Mouse (Mus musculus): ENCODE measurements around the gene Thnsl2. TPM values are rescaled to one million over a fixed set of nuclear protein-coding genes. Genes with fewer than 3 reads are reported as not detected.

The Thnsl2 gene
- polyA plus RNA-seq, 1 experiment from 2014 or later = 5.3 TPM

DNA sequence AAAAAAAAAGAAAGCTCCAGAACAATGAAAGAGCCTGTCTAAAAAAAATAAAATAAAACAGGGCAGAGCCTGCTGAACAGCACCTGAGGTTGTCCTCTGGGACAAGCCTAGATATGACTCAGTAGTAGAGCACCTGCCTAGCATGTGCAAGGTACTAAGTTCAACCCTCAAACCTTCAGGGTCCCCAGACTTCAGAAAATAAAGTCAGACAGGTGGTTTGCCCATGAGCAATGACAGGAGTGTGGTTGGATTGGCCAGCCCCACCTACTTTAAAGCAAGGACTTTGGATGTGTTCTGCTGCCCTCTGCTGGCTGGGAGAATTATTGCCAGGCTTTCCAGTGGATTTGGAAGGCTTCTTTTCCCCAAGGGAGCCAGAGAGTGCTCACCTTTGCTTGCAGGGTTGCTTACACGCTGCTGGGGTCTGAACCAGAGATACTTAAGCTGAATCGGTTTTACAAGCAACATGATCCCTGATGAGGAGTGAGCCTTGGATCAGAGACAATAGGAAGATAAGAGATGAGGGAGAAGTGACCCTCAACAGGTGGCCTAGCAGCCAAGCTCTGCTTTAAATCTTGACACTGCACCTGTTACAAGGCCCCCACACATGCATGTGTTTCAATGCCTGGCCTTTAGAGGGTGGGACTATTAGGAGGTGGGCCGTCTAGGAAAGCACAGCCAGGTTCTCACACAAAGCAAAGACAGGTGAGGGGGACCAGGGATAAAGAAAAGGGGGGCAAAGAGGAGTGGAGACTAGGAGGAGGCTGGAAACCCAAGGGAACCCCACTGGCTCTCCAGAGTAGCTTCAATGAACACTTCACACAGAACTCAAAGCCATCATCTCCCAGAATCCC, 19.0 kb downstream of the Thnsl2 start:
- WGBS = 6% methylated on average over 3 of the region's 3 CpGs

DNA sequence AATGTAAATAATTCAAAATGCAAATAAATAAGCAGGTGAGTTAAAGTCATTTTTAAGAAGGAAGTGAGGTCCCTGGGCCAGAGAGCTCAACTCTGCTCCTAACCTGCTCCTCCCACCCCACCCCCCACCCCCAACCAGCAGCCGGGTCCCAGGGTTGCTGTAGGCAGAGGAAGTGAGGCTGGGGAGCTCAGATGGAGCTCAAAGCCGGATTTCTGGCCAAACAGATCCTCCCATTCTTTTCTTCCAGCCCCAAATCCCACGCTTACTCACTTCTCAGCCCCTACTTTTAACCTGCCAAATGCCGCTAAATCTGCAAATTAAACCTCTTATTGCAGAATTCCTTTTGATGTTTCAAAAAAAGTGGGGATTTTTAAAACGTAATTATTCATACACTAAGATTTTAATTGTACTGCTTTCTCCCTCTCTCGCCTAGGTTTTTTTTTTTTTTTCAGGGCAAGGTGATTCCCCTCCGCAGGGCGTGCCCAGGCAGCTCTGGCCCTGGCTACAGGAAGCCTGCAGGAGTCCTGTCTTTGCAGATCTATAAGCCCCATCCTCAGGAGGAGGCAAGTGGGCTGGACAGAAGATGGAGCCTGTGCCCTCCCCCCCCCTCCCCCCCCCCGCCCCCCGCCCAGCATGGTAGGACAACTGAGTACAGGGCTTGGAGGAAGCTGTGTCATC, 24.5 kb downstream of the Thnsl2 start:
- H3K9me3 ChIP-seq = no peaks in the 10 kb centered on the region
- peak; percentile 31 for DNase-seq (ENCODE audit: low spot score)
- H3K36me3 ChIP-seq (replicated peaks) = no peaks in the 10 kb centered on the region
- 4% methylated on average over 9 of the region's 10 CpGs for WGBS
- no peak overlapping the region for H3K27ac ChIP-seq (replicated peaks)
- H3K4me3 ChIP-seq = no peak overlapping the region
- peaks cover 8% of the 10 kb centered on the region for H3K4me1 ChIP-seq
- H3K27me3 ChIP-seq (replicated peaks; ENCODE audit: low read depth, poor library complexity, severe bottlenecking) = no peaks in the 10 kb centered on the region

More for the DNA sequence above, 19.0 kb downstream of the Thnsl2 start:
- peak; percentile 83 for DNase-seq (ENCODE audit: low spot score)
- Histone ChIP-seq H3K27me3 (replicated peaks; ENCODE audit: low read depth, poor library complexity, severe bottlenecking) (no peaks in the 10 kb centered on the region), H3K27ac (replicated peaks) (no peak overlapping the region), H3K9me3 (no peaks in the 10 kb centered on the region), H3K4me1 (no peaks in the 10 kb centered on the region), H3K4me3 (no peak overlapping the region), H3K36me3 (replicated peaks) (no peaks in the 10 kb centered on the region)

DNA sequence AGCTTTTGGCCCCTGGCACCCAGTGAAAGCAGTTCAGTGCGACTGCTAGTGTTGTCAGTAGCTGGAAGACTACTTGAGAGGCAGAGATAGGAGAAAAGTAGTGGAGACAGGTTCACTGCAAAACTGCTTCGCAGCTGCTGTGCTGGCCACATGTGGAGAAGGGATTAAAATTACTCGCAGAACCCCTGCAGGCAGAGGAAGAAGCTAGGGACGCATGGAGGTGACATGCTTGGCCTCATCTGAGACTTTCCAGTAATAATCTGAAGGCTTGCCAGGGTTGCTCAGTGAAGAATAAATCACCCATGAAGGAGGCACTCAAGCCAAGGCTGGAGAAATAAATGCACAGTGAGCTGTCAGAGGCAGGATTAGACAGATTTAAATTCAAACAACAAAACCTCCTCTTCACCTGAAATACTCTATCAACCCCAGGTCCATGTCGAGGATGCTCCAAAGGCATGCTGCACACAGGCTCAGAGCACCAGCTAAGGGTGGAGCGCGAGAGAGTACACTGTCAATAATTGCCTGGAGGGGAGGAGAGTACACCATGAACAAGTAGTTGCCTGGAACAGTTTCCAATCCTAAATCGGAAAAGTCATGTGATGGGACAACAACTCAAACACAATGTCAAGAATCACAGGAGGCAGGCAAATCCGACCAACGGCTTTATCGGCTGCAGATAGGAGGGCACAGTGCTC, 32.7 kb downstream of the Thnsl2 start:
- Histone ChIP-seq H3K27ac (replicated peaks) (no peak overlapping the region), H3K9me3 (no peaks in the 10 kb centered on the region), H3K4me3 (no peak overlapping the region), H3K36me3 (replicated peaks) (no peaks in the 10 kb centered on the region), H3K4me1 (no peaks in the 10 kb centered on the region), H3K27me3 (replicated peaks; ENCODE audit: low read depth, poor library complexity, severe bottlenecking) (no peaks in the 10 kb centered on the region)
- no peak for DNase-seq (ENCODE audit: low spot score)
- WGBS = 70% methylated on average over 11 of the region's 11 CpGs

DNA sequence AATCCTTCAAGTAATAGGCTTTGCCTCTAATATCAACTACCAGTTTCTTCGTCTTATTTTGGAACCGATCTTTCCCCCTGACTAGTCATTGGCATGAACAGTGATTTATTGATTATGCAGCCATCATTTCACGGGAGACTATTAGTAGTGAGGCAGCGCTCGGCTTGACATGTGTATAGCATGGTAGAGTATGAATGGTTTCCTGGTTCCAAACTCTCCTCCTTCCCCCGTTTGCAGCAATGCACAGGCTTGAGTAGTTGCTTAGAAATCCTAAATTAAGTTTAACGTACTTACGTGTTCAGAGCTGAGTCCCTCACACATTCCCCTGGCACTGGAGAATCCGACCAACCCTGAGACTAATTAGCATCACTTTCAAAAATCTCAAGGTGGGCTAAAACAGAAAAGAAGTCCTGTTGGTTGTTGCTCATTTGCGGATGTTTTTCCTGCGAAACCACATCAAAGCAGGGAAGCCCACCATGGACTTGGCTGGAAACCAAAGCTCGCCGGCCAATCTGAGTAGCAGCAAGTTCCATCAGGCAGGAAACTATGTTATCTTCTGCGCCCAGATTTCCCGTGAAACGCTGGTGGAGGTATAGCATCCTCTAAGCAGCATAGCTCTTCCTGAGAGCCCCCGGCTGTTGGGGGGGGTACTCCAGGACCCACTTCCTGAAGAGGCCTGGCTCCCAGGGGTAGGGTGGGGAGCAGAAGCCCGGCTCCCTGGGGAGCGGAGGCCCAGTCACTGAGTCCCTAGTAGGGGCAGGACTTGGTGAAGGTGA, 37.9 kb downstream of the Thnsl2 start:
- Histone ChIP-seq H3K27ac (replicated peaks) (no peak overlapping the region), H3K9me3 (no peaks in the 10 kb centered on the region), H3K4me1 (no peaks in the 10 kb centered on the region), H3K4me3 (no peak overlapping the region), H3K36me3 (replicated peaks) (no peaks in the 10 kb centered on the region), H3K27me3 (replicated peaks; ENCODE audit: low read depth, poor library complexity, severe bottlenecking) (no peaks in the 10 kb centered on the region)
- 83% methylated on average over 19 of the region's 19 CpGs for WGBS
- no peak for DNase-seq (ENCODE audit: low spot score)

DNA sequence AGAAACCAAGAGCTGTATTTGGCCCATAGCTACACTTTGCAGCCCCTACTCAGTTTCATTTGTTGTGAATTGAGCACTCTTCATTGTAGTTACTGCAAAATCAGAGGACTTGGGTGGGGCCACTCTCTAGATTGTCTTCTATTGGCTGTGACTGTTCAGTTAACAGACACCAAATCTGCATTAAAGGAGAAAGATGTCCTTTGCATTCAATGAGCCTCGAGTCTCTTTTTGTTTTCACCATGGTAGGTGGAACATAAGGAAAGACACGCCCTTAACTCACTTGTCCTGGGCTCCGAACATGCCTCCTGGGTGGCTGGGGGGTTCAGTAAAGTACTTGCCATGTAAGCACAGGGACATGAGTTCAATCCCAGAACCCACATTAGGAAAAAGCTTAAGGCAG, 48.1 kb downstream of the Thnsl2 start:
- no peaks in the 10 kb centered on the region for H3K36me3 ChIP-seq (replicated peaks)
- 88% methylated on average over 3 of the region's 3 CpGs for WGBS
- no peak for DNase-seq (ENCODE audit: low spot score)
- no peaks in the 10 kb centered on the region for H3K9me3 ChIP-seq
- no peaks in the 10 kb centered on the region for H3K4me1 ChIP-seq
- H3K4me3 ChIP-seq = no peak overlapping the region
- no peaks in the 10 kb centered on the region for H3K27me3 ChIP-seq (replicated peaks; ENCODE audit: low read depth, poor library complexity, severe bottlenecking)
- H3K27ac ChIP-seq (replicated peaks) = no peak overlapping the region

DNA sequence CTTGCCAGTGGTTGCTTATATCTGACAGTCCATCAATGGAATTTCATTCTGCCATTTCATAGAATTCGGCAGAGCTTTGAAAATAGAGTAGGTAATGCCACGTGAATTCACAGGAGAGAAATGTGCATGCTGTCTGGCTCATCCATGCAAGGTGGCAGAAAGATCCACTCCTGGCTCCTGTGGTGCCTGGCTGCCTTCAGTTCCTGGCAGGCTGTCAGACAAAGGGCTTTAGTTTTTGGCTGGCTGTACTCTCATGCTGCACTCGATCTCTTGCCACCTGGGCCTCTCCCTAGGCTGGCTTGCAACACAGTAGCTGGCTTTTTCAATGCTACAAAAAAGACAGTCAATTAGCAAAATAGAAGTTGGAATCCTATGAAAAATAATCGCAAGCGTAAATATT, 49.5 kb downstream of the Thnsl2 start:
- no peak for DNase-seq (ENCODE audit: low spot score)
- H3K4me1 ChIP-seq = no peaks in the 10 kb centered on the region
- no peaks in the 10 kb centered on the region for H3K36me3 ChIP-seq (replicated peaks)
- H3K27me3 ChIP-seq (replicated peaks; ENCODE audit: low read depth, poor library complexity, severe bottlenecking) = no peaks in the 10 kb centered on the region
- H3K27ac ChIP-seq (replicated peaks) = no peak overlapping the region
- H3K9me3 ChIP-seq = no peaks in the 10 kb centered on the region
- WGBS = 73% methylated on average over 5 of the region's 5 CpGs
- H3K4me3 ChIP-seq = no peak overlapping the region

DNA sequence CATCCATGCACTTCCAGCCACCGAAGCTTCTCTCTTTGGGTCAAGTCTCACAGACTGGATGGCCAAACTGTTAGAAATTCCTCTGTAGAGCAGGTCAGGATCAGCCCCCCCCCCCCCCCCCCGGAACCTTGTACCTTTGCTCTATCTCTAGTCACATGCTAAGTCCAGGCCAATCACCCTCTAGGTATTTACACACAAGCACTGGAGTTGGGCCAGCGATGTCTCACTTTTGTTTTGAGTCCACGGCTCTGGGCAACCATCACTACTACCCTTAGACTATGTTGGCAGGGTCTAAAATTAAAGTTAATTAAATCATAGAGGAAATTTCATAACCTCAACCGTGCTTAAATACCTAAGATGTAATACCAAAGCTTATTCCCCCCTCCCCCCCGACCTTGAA, 50.6 kb downstream of the Thnsl2 start:
- 84% methylated on average over 6 of the region's 6 CpGs for WGBS
- DNase-seq (ENCODE audit: low spot score) = no peak
- no peak overlapping the region for H3K27ac ChIP-seq (replicated peaks)

DNA sequence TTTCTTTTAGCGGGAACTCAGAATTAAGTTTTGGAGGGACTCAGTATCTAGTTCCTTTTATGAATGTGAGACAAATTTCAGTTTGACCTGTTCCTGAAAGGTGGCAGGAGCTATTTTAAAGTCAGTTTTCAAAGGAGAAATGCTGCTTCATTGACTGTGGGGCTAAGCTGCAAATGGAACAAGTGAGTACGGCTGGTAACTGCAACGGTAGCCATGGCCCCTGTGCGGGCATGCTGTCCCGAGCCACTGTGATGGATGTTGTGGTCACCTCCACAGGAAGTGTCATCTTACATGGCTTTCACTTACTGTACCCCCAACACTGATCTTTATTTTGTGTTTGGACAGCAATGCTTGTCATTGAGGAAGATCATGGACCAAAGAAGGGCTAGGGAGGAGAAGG, 53.8 kb downstream of the Thnsl2 start:
- 84% methylated on average over 5 of the region's 5 CpGs for WGBS

More for the DNA sequence above, 50.6 kb downstream of the Thnsl2 start:
- Histone ChIP-seq H3K9me3 (no peaks in the 10 kb centered on the region), H3K36me3 (replicated peaks) (no peaks in the 10 kb centered on the region), H3K4me1 (no peaks in the 10 kb centered on the region), H3K27me3 (replicated peaks; ENCODE audit: low read depth, poor library complexity, severe bottlenecking) (no peaks in the 10 kb centered on the region), H3K4me3 (no peak overlapping the region)

DNA sequence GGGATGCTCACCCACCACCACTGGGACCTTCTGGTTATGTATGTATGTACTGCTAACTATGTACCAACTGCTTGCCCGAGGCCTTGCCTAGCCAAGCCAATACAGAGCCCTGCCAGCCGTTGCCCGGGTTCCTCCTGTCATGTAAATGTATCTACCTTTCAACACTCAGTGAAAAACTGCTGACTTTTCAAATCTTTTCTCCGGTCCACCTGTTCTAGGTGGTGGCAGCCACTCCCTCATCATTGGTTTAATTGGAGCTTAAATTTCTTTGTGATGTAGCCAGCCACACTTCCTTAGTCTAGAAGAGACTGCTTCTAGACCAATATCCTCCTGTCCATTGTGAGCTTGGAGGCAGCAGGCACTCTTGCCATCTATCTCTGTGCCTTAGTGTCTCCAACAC, 54.5 kb downstream of the Thnsl2 start:
- no peaks in the 10 kb centered on the region for H3K27me3 ChIP-seq (replicated peaks; ENCODE audit: low read depth, poor library complexity, severe bottlenecking)
- no peak overlapping the region for H3K27ac ChIP-seq (replicated peaks)
- WGBS = 82% methylated on average over 4 of the region's 4 CpGs
- H3K4me1 ChIP-seq = no peaks in the 10 kb centered on the region
- H3K4me3 ChIP-seq = no peak overlapping the region
- no peak for DNase-seq (ENCODE audit: low spot score)
- no peaks in the 10 kb centered on the region for H3K36me3 ChIP-seq (replicated peaks)
- H3K9me3 ChIP-seq = 0 out of 2 replicates have a peak, but pooled peaks cover 4% of the 10 kb centered on the region

More for the DNA sequence above, 53.8 kb downstream of the Thnsl2 start:
- Histone ChIP-seq H3K4me3 (no peak overlapping the region), H3K4me1 (no peaks in the 10 kb centered on the region), H3K27me3 (replicated peaks; ENCODE audit: low read depth, poor library complexity, severe bottlenecking) (no peaks in the 10 kb centered on the region), H3K27ac (replicated peaks) (no peak overlapping the region), H3K36me3 (replicated peaks) (no peaks in the 10 kb centered on the region), H3K9me3 (0 out of 2 replicates have a peak, but pooled peaks cover 4% of the 10 kb centered on the region)
- DNase-seq (ENCODE audit: low spot score) = no peak

DNA sequence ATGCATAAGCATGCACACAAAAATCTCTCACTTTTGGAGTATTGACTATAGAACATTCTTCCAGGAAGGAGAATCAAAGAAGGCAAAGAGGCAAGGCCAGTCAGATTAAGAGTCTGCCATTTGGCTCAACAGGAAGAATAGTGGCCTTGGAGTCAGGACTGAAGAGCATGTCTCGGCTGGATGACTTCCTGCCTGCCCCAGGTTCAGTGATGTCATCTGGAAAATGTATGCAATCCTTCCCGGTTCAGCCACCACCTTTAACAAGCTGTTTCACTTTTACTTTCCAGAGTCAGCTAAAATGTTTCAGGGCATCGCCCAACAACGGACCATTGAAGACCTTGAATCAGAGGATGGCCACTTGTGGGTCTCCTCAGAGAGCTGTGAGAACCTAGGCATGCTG, 55.2 kb downstream of the Thnsl2 start:
- no peaks in the 10 kb centered on the region for H3K27me3 ChIP-seq (replicated peaks; ENCODE audit: low read depth, poor library complexity, severe bottlenecking)
- DNase-seq (ENCODE audit: low spot score) = no peak
- 66% methylated on average over 4 of the region's 4 CpGs for WGBS
- H3K27ac ChIP-seq (replicated peaks) = no peak overlapping the region
- no peaks in the 10 kb centered on the region for H3K36me3 ChIP-seq (replicated peaks)
- H3K4me1 ChIP-seq = no peaks in the 10 kb centered on the region
- 0 out of 2 replicates have a peak, but pooled peaks cover 4% of the 10 kb centered on the region for H3K9me3 ChIP-seq
- no peak overlapping the region for H3K4me3 ChIP-seq

DNA sequence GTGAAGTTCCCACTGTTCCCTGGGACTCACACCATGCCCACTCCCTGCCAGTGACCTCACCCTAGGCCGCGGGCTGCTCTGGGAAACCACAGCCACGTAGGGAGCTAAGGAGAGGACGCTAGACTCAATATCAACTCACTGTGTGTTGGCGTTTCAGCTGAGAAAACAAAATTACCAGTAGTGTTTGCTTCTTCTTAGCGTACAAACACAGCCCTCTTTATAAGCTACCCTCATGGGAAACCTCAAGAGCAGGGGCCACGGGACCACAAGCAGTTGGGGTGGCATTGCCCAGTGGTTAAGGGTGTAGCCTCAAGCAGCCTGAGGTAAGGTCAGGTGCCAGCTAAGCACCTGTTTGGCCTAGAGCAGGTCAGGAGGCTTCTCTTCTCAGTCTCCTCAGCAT, 60.8 kb downstream of the Thnsl2 start:
- Histone ChIP-seq H3K36me3 (replicated peaks) (no peaks in the 10 kb centered on the region), H3K27ac (replicated peaks) (no peak overlapping the region), H3K4me3 (no peak overlapping the region), H3K9me3 (0 out of 2 replicates have a peak, but pooled peaks cover 4% of the 10 kb centered on the region), H3K4me1 (no peaks in the 10 kb centered on the region), H3K27me3 (replicated peaks; ENCODE audit: low read depth, poor library complexity, severe bottlenecking) (no peaks in the 10 kb centered on the region)
- no peak for DNase-seq (ENCODE audit: low spot score)
- 80% methylated on average over 7 of the region's 7 CpGs for WGBS

DNA sequence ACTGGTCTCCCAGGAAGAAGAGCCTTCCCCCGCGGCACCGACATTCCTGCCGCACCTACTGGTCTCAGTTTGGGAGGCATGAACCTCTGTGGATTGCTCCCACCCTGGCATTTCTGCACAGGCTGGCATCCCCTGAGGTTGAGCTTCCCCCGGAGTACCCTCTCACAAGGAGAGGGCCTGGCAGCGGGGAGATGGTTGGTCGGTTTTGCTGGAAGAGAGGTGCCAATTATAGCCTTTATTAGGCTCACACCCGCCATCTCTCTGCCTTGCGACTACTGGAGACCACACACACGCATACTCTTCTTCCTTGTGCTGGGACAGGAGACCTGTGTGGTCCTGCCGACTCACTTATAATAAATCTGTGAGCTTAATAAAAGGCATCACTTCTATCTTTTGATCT, 62.2 kb downstream of the Thnsl2 start:
- Histone ChIP-seq H3K4me3 (no peak overlapping the region), H3K36me3 (replicated peaks) (no peaks in the 10 kb centered on the region), H3K9me3 (0 out of 2 replicates have a peak, but pooled peaks cover 3% of the 10 kb centered on the region), H3K27ac (replicated peaks) (no peak overlapping the region), H3K4me1 (no peaks in the 10 kb centered on the region), H3K27me3 (replicated peaks; ENCODE audit: low read depth, poor library complexity, severe bottlenecking) (no peaks in the 10 kb centered on the region)
- WGBS = 83% methylated on average over 11 of the region's 11 CpGs
- no peak for DNase-seq (ENCODE audit: low spot score)
